Mouse (Mus musculus) heart, adult 2 months (tissue): ENCODE data around the gene Cxcr5. TPM values are rescaled to one million over a fixed set of nuclear protein-coding genes. Genes with fewer than 3 reads are reported as not detected.

Source experiments
- DNase-seq, 2 experiments: peaks; one replicate each; pipeline ENCODE4 v3.0.0; 2021
- H3K27ac ChIP-seq: fragments of 200-600 bp; 2 replicates; pipeline ENCODE4 v1.8.1; 2022
- H3K27me3 ChIP-seq: fragments of 200-500 bp; 2 replicates; pipeline ENCODE4 v1.6.1; 2012; ENCODE audit warnings: mild to moderate bottlenecking, low read length, inconsistent platforms, mixed read lengths; ENCODE audit not compliant: control insufficient read depth, insufficient read depth
- H3K36me3 ChIP-seq: fragments of 200-500 bp; 2 replicates; pipeline ENCODE4 v1.6.1; 2012; ENCODE audit warnings: low read length, inconsistent platforms; ENCODE audit not compliant: control insufficient read depth, insufficient read depth
- H3K4me1 ChIP-seq: fragments of 200-500 bp; 2 replicates; pipeline ENCODE4 v1.6.1; 2011; ENCODE audit warnings: low read length; ENCODE audit not compliant: control insufficient read depth, insufficient read depth
- H3K4me3 ChIP-seq: fragments of 200-600 bp; 2 replicates; pipeline ENCODE4 v1.8.1; 2022
- H3K79me2 ChIP-seq: fragments of 200-500 bp; replicated peaks from 2 replicates; pipeline ENCODE4 v1.6.1; 2012; ENCODE audit warnings: mild to moderate bottlenecking, inconsistent platforms, low read length, moderate library complexity, mixed read lengths; ENCODE audit not compliant: control insufficient read depth, insufficient read depth
- H3K9ac ChIP-seq: fragments of 200-500 bp; 2 replicates; pipeline ENCODE4 v1.6.1; 2012; ENCODE audit warnings: low read depth, mild to moderate bottlenecking, control low read depth, inconsistent platforms, low read length, mixed read lengths
- CTCF ChIP-seq: fragments of 200-600 bp; IDR thresholded peaks from 2 replicates; pipeline ENCODE4 v1.8.1; 2022; ENCODE audit warnings: antibody characterized with exemption, mild to moderate bottlenecking, moderate library complexity
- EP300 ChIP-seq: fragments of 200-500 bp; IDR thresholded peaks from 2 replicates; pipeline ENCODE4 v1.6.1; 2011; ENCODE audit warnings: low read depth, low read length, control low read depth; ENCODE audit not compliant: insufficient read depth
- POLR2A ChIP-seq: fragments of 200-500 bp; IDR thresholded peaks from 2 replicates; pipeline ENCODE4 v1.6.1; 2011; ENCODE audit warnings: mild to moderate bottlenecking, low read depth, low read length, control low read depth; ENCODE audit not compliant: insufficient read depth
- WGBS: fragments of 180-500 bp; shearing (Covaris S2); methylation state at CpG from one replicate; pipeline ENCODE4 v1.1.7; 2018; 5-methylcytosine and 5-hydroxymethylcytosine counted together
- intact Hi-C: fragments of 180-260 bp; cut with DNase I; formaldehyde crosslinking; loops from one replicate; pipeline ENCODE4 v1.15.1; 2025
- polyA plus RNA-seq: library from polyadenylated mRNA; depleted of rRNA; stranded (reverse); fragments of >200 nt; gene quantifications from 2 replicates; pipeline ENCODE4 v1.2.3, GENCODE M21; 2012
- total RNA-seq, 2 experiments: library from RNA; stranded (reverse); gene quantifications; 2 replicates each; pipeline ENCODE4 v1.2.3; 2021

Gene Cxcr5
- total and polyA plus RNA-seq, 3 experiments, result 0.41 to 1.7 (median 0.42) TPM

- H3K27ac ChIP-seq, result peak overlapping the region; percentile 91
- TF ChIP-seq CTCF (peak; percentile 70), EP300 (peak; percentile 83), POLR2A (peak; percentile 53; the same call in 1 of the 2 replicates)
- no peaks in the 10 kb centered on the region for H3K79me2 ChIP-seq
- peak overlapping the region; percentile 49 for H3K4me3 ChIP-seq
- DNase-seq, result peak; percentile 92 to 95
- H3K27me3 ChIP-seq, result no peaks in the 10 kb centered on the region
- 4% methylated on average over 25 of the region's 27 CpGs for WGBS
- peaks cover 27% of the 10 kb centered on the region for H3K4me1 ChIP-seq
- intact Hi-C loops, result loop anchor here (2.0 to 5.0 kb wide), 3 partner anchors 32 to 178 kb away; partner anchors contain the start of gene Ddx6
- peaks cover 5% of the 10 kb centered on the region; the same call in 1 of the 2 replicates for H3K36me3 ChIP-seq
- peak overlapping the region; percentile 73 for H3K9ac ChIP-seq
Measured at GRCm38 (mm10) chr9:44509487-44510354, 52.0 kb downstream of the Cxcr5 start.

- H3K27me3 ChIP-seq, result no peaks in the 10 kb centered on the region
- H3K27ac ChIP-seq, result peak overlapping the region; percentile 91
- intact Hi-C loops, result loop anchor here (5.0 kb wide), 1 partner anchor 178 kb away; no protein-coding TSS in a partner anchor
- peaks cover 27% of the 10 kb centered on the region for H3K4me1 ChIP-seq
- 74% methylated on average over 19 of the region's 19 CpGs for WGBS
- H3K36me3 ChIP-seq, result peaks cover 5% of the 10 kb centered on the region; the same call in 1 of the 2 replicates
- peak; percentile 24 to 30 for DNase-seq
- H3K4me3 ChIP-seq, result no peak overlapping the region; the same call in 1 of the 2 replicates
- no peaks in the 10 kb centered on the region for H3K79me2 ChIP-seq
- TF ChIP-seq EP300 (no peak), CTCF (no peak), POLR2A (no peak)
- H3K9ac ChIP-seq, result 0 out of 2 replicates have a peak overlapping the region, but pooled peaks have one; percentile 73
Measured at GRCm38 (mm10) chr9:44508721-44509486, 52.8 kb downstream of the Cxcr5 start.

GRCm38 (mm10) chr9:44508124-44508619 lies 53.5 kb downstream of the Cxcr5 start:
- intact Hi-C loops, result loop anchor here (5.0 kb wide), 1 partner anchor 179 kb away; no protein-coding TSS in a partner anchor
- peaks cover 25% of the 10 kb centered on the region for H3K4me1 ChIP-seq
- WGBS, result 84% methylated on average over 18 of the region's 18 CpGs
- H3K36me3 ChIP-seq, result peaks cover 5% of the 10 kb centered on the region; the same call in 1 of the 2 replicates
- no peak overlapping the region for H3K4me3 ChIP-seq
- H3K27me3 ChIP-seq, result no peaks in the 10 kb centered on the region
- no peak for TF ChIP-seq CTCF
- no peaks in the 10 kb centered on the region for H3K79me2 ChIP-seq
- H3K27ac ChIP-seq, result no peak overlapping the region
- H3K9ac ChIP-seq, result no peak overlapping the region
- DNase-seq, result peak in 1 of 2 experiments; percentile 11

GRCm38 (mm10) chr9:44507345-44507744 lies 54.3 kb downstream of the Cxcr5 start:
- Histone ChIP-seq H3K4me1 (peaks cover 21% of the 10 kb centered on the region), H3K79me2 (no peaks in the 10 kb centered on the region), H3K27me3 (no peaks in the 10 kb centered on the region), H3K9ac (no peak overlapping the region), H3K4me3 (no peak overlapping the region), H3K27ac (no peak overlapping the region), H3K36me3 (peaks cover 4% of the 10 kb centered on the region; the same call in 1 of the 2 replicates)
- no peak for TF ChIP-seq CTCF
- no peak for TF ChIP-seq POLR2A
- no peak for TF ChIP-seq EP300
- WGBS, result 93% methylated on average over 6 of the region's 6 CpGs
- intact Hi-C loops, result loop anchor here (5.0 kb wide), 1 partner anchor 180 kb away; no protein-coding TSS in a partner anchor
- no peak for DNase-seq

GRCm38 (mm10) chr9:44506566-44506965 lies 55.1 kb downstream of the Cxcr5 start:
- no peaks in the 10 kb centered on the region for H3K79me2 ChIP-seq
- TF ChIP-seq EP300 (no peak), CTCF (no peak), POLR2A (no peak)
- H3K9ac ChIP-seq, result no peak overlapping the region
- H3K36me3 ChIP-seq, result no peaks in the 10 kb centered on the region
- WGBS, result 92% methylated on average over 13 of the region's 13 CpGs
- no peaks in the 10 kb centered on the region for H3K27me3 ChIP-seq
- H3K27ac ChIP-seq, result no peak overlapping the region
- no peak overlapping the region for H3K4me3 ChIP-seq
- intact Hi-C loops, result loop anchor here (5.0 kb wide), 1 partner anchor 181 kb away; no protein-coding TSS in a partner anchor
- no peak for DNase-seq
- peaks cover 18% of the 10 kb centered on the region for H3K4me1 ChIP-seq
